Mouse (Mus musculus) testis, adult 2 months (tissue): Measurements from ENCODE around the gene Tbl1x. TPM values are rescaled to one million over a fixed set of nuclear protein-coding genes. Genes with fewer than 3 reads are reported as not detected.
"Not testable (repeated sequence)": the region's sequence is repeated elsewhere in the genome, so short reads cannot be mapped to it uniquely, and the experiment has no call there.

ENCODE experiments used
- H3K27ac ChIP-seq: fragments of 200-500 bp; 2 replicates; pipeline ENCODE4 v1.5.1; 2012; ENCODE audit warnings: low read depth, low read length; ENCODE audit not compliant: control insufficient read depth, insufficient read depth
- H3K27me3 ChIP-seq: fragments of 200-500 bp; 2 replicates; pipeline ENCODE4 v1.6.1; 2012; ENCODE audit warnings: mild to moderate bottlenecking, low read length, moderate library complexity; ENCODE audit not compliant: control insufficient read depth, insufficient read depth
- H3K36me3 ChIP-seq: fragments of 200-500 bp; 2 replicates; pipeline ENCODE4 v1.6.1; 2012; ENCODE audit warnings: mild to moderate bottlenecking, low read length; ENCODE audit not compliant: control insufficient read depth, insufficient read depth
- H3K4me1 ChIP-seq: fragments of 200-500 bp; 2 replicates; pipeline ENCODE4 v1.6.1; 2012; ENCODE audit warnings: low read length; ENCODE audit not compliant: control insufficient read depth, insufficient read depth
- H3K4me3 ChIP-seq: fragments of 200-500 bp; 2 replicates; pipeline ENCODE4 v1.5.1; 2012; ENCODE audit warnings: low read depth, mild to moderate bottlenecking, low read length, moderate library complexity, mixed read lengths; ENCODE audit not compliant: control insufficient read depth
- CTCF ChIP-seq: fragments of 200-500 bp; IDR thresholded peaks from 2 replicates; pipeline ENCODE4 v1.5.1; 2012; ENCODE audit warnings: low read depth, mild to moderate bottlenecking, inconsistent platforms, low read length, moderate library complexity; ENCODE audit not compliant: control insufficient read depth, insufficient read depth, insufficient replicate concordance
- POLR2A ChIP-seq: fragments of 200-500 bp; IDR thresholded peaks from 2 replicates; pipeline ENCODE4 v1.6.1; 2012; ENCODE audit warnings: low read depth, mild to moderate bottlenecking, inconsistent platforms, low read length, moderate library complexity; ENCODE audit not compliant: control insufficient read depth
- polyA plus RNA-seq: library from polyadenylated mRNA; depleted of rRNA; stranded (reverse); fragments of >200 nt; gene quantifications from 2 replicates; pipeline ENCODE4 v1.2.3, GENCODE M21; 2012

Gene Tbl1x
- polyA plus RNA-seq, 1 experiment: 5.1 TPM

DNA sequence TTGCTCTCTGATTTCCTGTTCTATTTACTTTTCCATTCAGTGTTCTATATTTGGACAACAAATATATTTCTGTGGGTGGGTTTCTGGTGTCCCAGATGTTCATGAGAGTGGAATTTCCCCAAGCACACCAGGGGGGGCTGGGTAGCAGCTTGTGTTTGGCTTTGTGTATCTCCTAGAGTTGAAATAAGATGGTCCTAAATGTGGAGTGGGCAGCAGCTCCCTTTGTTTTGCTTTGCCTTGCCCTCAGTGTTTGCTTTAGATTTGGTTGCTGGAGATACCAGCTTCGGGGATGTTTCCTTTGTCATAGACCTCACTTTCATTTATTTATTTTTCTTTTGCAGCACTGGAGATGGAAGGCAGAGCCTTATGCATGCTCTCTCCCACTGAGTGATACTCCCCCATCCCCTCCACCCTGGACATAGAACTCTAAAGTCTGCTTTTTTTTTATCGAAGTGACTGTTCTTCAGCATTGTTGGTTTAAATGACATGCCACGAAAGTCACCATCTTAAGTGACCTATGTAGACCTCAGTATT, 12.1 kb downstream of the Tbl1x start:
- TF ChIP-seq CTCF (no peak), POLR2A (no peak)
- no peaks in the 10 kb centered on the region for H3K27me3 ChIP-seq
- H3K27ac ChIP-seq: no peak overlapping the region
- no peaks in the 10 kb centered on the region for H3K4me1 ChIP-seq
- no peaks in the 10 kb centered on the region for H3K36me3 ChIP-seq
- no peak overlapping the region for H3K4me3 ChIP-seq

DNA sequence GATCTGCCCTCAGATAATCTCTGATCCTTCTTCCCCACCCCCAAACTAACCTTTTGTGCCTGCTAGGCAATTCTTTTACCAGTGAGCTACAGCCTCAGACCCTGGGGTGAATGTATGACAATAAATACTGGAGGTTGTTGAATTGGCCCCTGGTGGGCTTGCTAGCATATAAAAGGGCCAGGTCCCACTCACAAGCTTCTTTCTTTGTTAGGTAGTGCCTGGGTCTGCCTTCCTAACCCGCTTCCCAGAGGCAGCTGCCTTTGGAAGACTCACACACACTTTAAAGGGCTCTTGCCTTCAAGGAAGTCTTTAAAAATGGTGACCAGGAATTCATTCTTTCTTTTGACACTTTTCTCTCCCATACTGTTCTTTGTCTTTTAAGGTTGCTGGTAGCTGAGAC, 14.4 kb downstream of the Tbl1x start:
- Histone ChIP-seq H3K27me3 (no peaks in the 10 kb centered on the region), H3K36me3 (no peaks in the 10 kb centered on the region), H3K27ac (no peak overlapping the region), H3K4me1 (no peaks in the 10 kb centered on the region), H3K4me3 (no peak overlapping the region)
- TF ChIP-seq POLR2A (no peak), CTCF (no peak)

DNA sequence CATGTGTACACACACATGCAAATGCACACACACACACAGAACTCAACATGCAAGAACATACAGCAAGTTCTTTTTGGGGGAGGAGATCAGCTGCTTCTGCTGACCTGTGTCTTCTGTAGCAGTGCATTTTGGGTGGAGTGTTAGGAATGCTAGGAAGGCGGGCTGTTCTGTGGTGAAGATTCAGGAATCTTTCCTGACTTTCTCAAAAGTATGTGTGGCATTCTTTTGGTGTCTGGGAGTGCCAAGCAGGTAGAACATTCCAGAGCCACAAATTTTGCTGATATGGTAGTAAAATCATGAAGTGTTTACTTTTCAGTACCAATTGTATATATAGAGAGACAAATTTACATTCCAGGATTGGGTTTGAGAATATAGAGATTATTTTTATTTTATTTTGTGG, 17.6 kb downstream of the Tbl1x start:
- H3K27me3 ChIP-seq: no peaks in the 10 kb centered on the region
- TF ChIP-seq CTCF: no peak
- TF ChIP-seq POLR2A: no peak
- H3K36me3 ChIP-seq: no peaks in the 10 kb centered on the region
- no peak overlapping the region for H3K4me3 ChIP-seq
- H3K4me1 ChIP-seq: no peaks in the 10 kb centered on the region
- H3K27ac ChIP-seq: no peak overlapping the region

DNA sequence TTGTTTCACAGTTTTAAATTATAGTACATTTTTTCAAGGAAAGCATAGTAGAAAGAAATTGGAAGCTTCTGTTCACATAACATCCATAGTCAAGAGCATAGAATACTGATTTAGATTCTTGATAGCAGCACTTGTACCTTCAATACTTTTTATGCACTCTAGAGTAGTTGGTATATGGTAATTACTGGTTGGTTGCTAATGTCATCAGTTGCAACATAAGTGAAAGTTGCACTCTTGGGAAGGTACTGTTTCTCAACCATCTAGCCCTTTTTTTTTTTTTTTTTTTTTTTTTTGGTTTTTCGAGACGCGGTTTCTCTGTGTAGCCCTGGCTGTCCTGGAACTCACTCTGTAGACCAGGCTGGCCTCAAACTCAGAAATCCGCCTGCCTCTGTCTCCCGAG, 20.2 kb downstream of the Tbl1x start:
- H3K4me3 ChIP-seq: no peak overlapping the region
- H3K36me3 ChIP-seq: no peaks in the 10 kb centered on the region
- H3K27me3 ChIP-seq: no peaks in the 10 kb centered on the region
- TF ChIP-seq CTCF (no peak), POLR2A (no peak)
- H3K4me1 ChIP-seq: no peaks in the 10 kb centered on the region
- H3K27ac ChIP-seq: no peak overlapping the region

DNA sequence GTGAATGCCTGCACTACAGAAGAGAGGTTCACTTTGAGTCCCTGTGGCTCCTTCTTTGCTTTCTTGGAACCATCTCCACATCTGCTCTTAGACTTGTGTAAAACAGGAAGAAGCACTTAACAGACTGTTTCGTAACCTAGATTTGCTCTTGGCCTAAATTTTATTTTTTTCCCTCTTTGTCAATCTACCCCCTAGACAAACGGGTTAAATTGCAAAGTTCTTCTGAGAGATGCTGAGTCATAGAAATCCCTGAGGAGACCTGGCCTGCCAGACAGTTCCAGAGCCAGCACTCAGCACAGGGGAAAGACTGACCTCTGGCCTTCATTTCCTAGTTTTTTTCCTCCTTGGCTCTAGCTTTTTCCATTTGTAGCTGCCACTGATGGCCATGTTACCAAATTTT, 23.1 kb downstream of the Tbl1x start:
- H3K4me3 ChIP-seq: no peak overlapping the region
- H3K4me1 ChIP-seq: no peaks in the 10 kb centered on the region
- no peaks in the 10 kb centered on the region for H3K27me3 ChIP-seq
- no peak overlapping the region for H3K27ac ChIP-seq
- no peak for TF ChIP-seq POLR2A
- no peak for TF ChIP-seq CTCF
- H3K36me3 ChIP-seq: no peaks in the 10 kb centered on the region

DNA sequence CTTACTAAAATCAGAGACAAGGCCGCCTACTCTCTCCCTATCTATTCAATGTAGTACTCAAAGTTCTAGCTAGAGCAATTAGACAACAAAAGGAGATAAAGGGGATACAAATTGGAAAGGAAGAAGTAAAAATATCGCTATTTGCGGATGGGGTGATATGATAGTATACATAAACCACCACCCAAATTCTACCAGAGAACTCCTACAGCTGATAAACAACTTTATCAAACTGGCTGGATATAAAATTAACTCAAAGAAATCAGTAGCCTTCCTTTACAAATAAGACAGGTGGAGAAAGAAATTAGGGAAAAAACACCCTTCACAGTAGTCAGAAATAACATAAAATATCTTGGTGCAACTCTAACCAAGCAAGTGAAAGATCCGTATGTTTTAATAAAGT, 29.0 kb downstream of the Tbl1x start:
- H3K4me1 ChIP-seq, H3K27me3 ChIP-seq, H3K36me3 ChIP-seq, H3K4me3 ChIP-seq, H3K27ac ChIP-seq: not testable (repeated sequence)

DNA sequence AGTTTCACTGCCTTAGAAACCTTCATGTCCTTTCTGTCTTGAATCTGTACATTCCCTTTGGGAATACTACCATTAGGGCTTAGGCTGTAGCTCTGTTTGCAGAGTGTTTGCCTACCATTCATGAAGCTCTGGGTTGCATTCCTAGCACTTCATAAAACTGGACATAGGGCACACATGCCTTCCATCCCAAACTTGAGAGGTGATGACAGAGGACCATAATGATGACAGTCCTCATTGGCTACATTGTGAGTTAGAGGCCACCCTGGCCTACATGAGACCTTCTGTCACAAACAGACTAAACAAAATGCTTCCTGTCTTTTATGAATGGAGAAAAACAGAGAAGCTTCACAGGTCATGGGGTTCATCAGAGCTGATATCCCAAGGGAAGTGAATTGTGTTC, 33.2 kb downstream of the Tbl1x start:
- Histone ChIP-seq H3K27ac (no peak overlapping the region), H3K27me3 (no peaks in the 10 kb centered on the region), H3K36me3 (no peaks in the 10 kb centered on the region), H3K4me3 (no peak overlapping the region), H3K4me1 (peaks cover 2% of the 10 kb centered on the region; the same call in 1 of the 2 replicates)
- no peak for TF ChIP-seq CTCF

DNA sequence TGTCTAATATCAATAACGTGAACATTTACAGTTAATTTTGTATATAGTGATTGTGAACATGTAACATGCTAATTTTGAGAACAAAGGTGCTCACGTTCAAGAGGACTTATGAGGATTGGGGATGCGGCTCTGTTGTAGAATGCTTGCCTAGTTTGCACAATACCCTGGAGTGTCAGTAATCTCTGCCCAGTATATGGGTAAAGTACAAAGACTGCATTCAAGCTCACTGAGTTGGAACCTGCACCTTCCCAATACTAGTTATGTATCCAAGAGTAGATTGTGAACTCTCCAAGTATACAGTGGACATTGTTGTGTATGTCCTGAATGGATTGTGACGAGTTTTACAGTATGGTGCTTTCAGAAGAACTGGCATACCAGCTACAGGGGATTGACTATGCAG, 33.7 kb downstream of the Tbl1x start:
- TF ChIP-seq POLR2A (no peak), CTCF (no peak)
- H3K27me3 ChIP-seq: no peaks in the 10 kb centered on the region
- H3K27ac ChIP-seq: no peak overlapping the region
- peaks cover 2% of the 10 kb centered on the region; the same call in 1 of the 2 replicates for H3K4me1 ChIP-seq
- no peaks in the 10 kb centered on the region for H3K36me3 ChIP-seq
- H3K4me3 ChIP-seq: no peak overlapping the region
